Mouse (Mus musculus) 416B (cell line): ENCODE results near the gene Mettl15.

Experiments used
- DNase-seq: peaks from one replicate; pipeline ENCODE4 v3.0.0; 2011; ENCODE audit warnings: low read depth

The Mettl15 gene

DNA sequence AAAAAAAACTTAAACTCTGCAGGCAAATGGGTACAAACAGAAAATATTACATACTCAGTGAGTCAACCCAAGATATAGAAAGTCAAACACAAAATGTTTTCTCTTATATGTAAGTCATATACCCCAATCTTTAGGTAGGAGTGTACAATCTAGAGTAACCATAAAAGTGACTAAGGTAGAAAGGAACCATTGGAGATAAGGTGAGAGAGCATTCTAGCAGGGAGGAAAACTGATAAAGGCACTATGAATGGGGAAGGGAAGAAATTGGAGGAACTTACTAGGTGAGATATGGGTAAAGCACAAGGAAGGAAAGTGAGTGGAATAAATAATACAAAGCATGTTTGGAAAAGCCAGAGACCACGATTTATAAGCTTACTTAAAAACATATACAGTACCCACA lies 122.0 kb downstream of the Mettl15 start:
- no peak for DNase-seq

DNA sequence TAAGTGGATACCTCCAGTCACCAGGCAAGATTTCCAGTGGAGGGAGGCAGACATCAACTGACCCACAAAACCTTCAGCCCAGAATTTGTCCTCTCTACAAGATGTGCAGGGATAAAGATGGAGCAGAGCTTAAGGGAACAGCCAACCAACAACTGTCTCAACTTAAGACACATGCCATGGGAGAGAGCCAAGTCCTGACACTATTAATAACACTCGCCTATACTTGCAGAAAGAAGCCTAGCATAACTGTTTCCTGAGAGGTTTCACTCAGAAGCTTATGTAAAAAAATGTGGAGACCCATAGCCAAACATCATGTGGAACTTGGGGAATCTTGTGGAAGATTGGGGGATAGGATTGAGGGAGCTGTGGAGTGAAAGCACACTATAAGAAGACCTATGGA lies 124.4 kb downstream of the Mettl15 start:
- DNase-seq: no peak

DNA sequence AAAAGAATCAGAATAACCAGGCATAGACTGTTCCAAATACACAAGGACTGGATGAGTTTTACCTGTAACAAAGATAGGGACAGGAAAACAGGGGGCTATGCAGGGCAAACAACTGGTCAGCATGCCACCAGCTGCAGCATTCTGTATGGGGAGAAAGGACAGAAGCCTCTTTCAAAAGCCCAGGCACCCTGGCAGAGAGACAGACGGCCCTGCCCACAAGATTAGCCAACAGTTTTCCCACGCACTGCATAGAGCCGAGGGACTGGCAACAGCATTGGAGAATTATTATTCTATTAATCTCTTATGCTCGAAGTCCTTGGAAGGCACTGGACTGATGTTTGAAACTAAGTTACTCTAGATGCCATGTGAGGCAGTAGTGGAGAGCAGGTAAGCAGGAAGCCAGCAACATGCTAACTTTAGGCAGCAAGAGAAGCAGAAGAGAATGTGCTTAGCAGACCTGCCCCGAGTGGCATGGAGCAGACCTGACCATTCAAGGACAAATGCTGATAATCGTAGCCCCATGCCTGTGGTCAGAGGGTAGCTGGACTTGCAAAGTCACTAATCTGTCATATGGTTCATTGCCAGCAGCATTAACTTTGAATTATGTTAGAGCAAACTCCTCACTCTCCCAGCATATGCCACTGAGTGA lies 127.0 kb downstream of the Mettl15 start:
- DNase-seq: peak; percentile 10

DNA sequence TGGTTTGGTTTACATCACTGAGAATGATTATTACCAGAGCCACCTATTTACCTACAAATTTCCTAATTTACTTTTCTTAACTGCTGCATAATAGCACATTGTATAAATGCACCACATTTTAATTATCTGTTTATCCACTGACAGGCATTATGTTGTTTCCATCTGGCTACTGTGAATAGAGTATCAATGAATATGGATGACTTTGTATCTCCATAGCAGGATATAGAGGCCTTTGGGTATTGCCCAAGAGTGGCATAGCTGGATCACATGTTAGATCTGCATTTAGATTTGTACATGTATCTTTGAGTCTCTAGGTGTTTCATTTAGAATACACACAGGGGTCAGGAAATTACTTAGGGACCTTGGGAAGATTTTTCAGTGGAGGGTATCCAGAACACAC lies 133.3 kb downstream of the Mettl15 start:
- DNase-seq: no peak

DNA sequence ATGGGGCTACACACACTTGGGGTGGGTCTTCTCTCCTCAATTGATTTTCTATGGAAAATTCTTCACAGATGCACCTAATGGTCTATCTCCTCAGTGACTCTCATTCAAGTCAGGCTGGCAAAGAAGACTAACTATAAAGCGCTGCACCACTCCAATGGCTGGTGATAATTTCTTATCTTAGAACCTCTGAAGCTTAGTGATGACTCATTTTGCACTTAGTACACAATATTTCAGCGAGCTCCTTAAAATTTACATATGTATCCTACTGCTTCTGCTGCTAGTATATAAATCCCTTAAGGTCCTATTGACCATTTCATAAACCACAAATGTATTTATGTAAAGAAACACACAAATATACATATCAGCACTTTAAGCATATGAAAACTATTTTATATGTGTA lies 136.1 kb downstream of the Mettl15 start:
- DNase-seq: no peak

DNA sequence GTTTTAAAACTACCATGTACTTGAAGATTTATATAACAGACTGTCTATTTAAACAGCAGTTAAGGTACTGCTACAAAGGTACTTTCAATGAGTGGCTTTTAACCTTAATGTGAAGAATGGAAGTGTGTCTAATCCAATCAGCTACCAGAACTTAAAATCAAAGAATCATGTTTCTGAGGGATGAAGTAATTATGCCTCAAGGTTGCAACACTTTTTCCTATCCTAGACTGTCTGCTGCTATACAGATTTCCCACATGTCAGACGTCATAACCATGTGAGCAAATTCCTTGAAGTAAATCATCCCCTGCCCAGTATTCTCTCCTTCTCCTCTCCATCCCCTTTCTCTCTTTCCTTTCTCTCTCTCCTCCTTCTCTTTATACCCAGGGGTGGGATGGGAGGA lies 140.2 kb downstream of the Mettl15 start:
- DNase-seq: peak; percentile 54

DNA sequence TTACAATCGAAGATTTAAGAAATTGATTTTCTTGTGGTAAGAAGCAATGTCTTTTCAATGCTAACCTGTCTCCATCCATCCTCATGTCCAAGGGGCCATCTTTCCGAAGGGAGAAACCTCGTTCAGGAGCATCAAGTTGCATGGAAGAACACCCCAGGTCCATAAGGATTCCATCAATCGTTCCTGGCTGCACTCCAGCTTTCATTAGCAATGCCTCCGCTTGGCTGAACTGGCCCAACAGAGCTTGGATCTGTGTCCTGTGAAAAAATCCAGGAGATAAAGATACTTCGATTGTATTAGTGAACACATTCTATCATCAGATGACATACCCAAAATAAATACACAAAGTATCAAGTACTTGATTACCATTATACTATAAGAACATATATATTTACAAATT lies 143.3 kb downstream of the Mettl15 start:
- no peak for DNase-seq

DNA sequence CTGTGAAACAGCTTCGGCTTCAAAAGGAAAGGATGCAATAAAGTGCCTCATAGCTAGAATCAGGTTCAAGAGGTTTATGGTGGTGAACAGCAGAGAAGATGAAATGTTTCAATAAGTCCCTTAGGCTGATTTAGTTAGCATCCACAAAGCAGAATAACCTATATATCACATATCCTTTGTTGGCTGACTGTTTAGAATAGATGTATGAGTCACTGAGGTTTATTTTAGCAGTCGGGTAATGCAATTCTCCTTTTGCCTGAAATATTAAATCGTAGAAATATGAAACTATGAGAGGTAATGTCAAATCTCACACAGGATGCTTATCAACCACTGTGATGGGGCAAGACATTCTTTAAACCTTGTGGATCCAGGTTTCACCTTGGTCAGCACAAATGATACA lies 149.8 kb downstream of the Mettl15 start:
- DNase-seq: no peak

DNA sequence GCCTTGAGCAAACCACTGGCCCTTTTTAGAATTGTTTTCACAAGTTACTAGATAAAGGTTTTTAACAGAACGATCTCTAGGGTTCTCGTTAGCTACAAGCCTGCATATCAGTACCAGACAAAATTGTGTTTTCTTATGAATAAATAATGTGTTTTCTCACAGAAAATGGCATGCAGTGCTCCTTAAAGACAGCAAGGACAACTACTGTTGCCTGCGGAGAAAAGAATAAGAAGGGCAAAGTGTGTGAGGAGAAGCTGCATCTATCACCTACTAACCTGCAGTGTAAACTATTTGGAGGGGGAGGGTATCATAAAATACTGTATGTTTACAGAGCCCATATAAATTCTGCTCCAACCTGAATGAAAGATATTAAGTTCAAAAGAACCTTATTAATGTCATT lies 150.6 kb downstream of the Mettl15 start:
- DNase-seq: no peak

DNA sequence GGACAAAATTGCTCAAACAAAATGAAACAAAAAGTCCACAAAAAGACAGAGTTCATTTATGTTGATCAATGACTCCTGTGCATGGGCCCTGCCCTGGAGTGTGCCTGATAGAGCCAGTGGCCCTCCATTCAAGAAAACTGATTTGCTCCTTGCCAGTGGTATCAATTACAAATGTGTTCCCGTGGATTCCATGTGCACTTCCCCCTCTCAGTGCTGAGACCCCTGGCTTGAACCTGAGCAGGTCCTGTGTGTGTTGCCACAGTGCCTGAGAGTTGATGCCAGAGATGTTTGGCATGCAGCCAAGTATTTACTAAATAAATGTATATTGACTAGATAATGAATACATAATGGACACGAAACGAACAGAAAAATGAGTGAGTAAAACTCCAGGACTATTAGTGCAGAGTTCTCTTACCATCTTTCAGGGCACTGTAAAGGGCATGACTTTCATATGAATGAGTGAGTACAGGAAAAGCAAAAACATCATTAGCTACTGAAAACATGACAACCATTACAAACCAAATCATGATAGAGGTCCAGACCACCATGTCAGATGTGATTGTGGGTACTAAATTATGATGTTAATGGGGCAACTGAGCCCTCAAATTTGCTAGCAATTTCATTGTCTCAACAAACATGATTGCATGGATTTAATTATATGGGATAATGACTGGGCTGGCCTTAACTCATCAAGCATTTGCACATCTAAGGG lies 174.6 kb downstream of the Mettl15 start:
- no peak for DNase-seq

DNA sequence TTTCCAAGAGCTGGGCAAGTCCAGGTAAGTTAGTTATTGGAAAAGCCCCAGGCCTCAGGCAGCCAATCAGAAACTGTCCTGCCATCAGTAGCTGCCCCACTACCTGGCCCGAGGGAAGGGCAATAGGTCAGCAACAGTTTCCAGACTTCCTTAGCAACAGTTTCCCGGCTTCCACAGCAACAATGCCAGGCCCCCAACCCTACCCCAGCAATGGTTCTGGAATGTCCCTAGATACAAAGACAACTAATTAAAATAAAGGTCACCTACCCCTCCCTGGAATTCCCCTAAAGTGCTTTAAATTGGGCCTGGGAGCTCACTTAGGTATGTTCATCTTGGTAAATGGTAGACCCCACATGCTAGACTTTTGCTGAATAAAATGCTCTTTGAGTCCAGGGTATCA lies 230.9 kb downstream of the Mettl15 start:
- no peak for DNase-seq
